Mouse (Mus musculus): ENCODE results near the gene Lbh.

Lbh gene

GRCm38 (mm10) chr17:72970631-72971161, 52.6 kb downstream of the Lbh start:
- DNase-seq (ENCODE audit: low read depth, low spot score): no peak

- DNase-seq (ENCODE audit: low read depth, low spot score): no peak
These were observed 54.9 kb downstream of the Lbh start for GRCm38 (mm10) chr17:72973041-72973440.

GRCm38 (mm10) chr17:72976258-72977231, 58.4 kb downstream of the Lbh start:
- DNase-seq (ENCODE audit: low read depth, low spot score): no peak

- DNase-seq (ENCODE audit: low read depth, low spot score): no peak
These were observed 59.5 kb downstream of the Lbh start for GRCm38 (mm10) chr17:72977616-72978015.

GRCm38 (mm10) chr17:72982156-72982555, 64.1 kb downstream of the Lbh start:
- DNase-seq (ENCODE audit: low read depth, low spot score): no peak

GRCm38 (mm10) chr17:72983471-72983870, 65.4 kb downstream of the Lbh start:
- DNase-seq (ENCODE audit: low read depth, low spot score): no peak

GRCm38 (mm10) chr17:72989025-72989424, 70.9 kb downstream of the Lbh start:
- DNase-seq (ENCODE audit: low read depth, low spot score): no peak

Data from A20 (cell line).